Mouse (Mus musculus): ENCODE measurements around the gene Mast3. TPM values are rescaled to one million over a fixed set of nuclear protein-coding genes. Genes with fewer than 3 reads are reported as not detected.

The Mast3 gene
- polyA plus RNA-seq, 1 experiment from 2014 or later, result 9.8 TPM

DNA sequence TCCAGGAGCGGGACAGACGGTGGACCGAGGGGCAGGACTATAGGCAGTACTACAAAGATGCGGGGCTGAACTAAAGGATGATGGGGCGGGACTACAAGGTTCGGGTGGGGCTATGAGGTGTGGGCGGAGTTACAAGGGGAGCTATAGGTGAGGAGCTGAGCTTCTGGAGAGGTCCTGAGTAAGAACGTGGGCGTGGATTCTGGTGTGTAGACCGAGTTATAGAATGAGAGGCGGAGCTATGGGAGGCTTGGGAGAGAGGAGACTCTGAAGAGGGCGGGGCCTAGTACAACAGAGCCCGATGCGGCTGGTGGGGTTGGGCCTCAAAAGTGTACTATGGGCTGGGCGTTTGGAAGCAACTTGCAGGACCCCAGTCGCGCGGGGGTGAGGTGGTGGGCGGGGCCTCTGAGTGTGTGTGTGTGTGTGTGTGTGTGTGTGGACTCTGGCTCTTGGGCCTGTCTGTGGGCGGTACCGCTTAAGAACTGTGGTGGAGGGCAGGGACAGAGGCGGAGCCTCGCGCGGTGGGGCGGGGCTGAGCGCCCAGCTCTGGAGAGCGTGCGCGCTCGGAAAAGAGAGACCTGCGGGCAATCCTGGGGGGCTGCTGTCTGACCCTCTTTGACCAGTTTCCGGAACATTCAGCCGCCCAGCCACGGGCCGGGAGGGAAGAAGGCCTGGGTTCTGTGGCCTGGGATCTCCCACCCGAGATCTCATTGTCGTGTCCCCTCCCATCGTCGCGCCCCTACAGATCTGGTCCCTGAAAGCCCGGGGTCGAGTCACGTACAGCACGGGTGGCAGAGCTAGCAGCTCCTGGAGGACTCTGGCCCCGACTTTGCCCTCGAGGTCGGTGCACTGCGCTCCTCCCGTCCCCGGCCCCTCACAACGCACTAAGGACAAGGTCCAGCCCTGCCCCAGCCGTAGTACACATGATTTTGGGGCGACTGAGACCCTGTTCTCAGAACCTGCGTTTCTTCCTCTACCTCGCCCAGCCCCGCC, 7.5 kb downstream of the Mast3 start:
- peak overlapping the region; percentile 86 for H3K27ac ChIP-seq (replicated peaks)
- H3K9me3 ChIP-seq (replicated peaks), result no peaks in the 10 kb centered on the region
- no peaks in the 10 kb centered on the region for H3K36me3 ChIP-seq
- peak overlapping the region; percentile 69 for H3K4me3 ChIP-seq
- H3K4me1 ChIP-seq, result peaks cover 52% of the 10 kb centered on the region
- peak; percentile 93 for DNase-seq (ENCODE audit: low spot score)
- WGBS, result 1% methylated on average over 52 of the region's 57 CpGs
- peaks cover 87% of the 10 kb centered on the region for H3K27me3 ChIP-seq (ENCODE audit: low read depth, poor library complexity, severe bottlenecking)

DNA sequence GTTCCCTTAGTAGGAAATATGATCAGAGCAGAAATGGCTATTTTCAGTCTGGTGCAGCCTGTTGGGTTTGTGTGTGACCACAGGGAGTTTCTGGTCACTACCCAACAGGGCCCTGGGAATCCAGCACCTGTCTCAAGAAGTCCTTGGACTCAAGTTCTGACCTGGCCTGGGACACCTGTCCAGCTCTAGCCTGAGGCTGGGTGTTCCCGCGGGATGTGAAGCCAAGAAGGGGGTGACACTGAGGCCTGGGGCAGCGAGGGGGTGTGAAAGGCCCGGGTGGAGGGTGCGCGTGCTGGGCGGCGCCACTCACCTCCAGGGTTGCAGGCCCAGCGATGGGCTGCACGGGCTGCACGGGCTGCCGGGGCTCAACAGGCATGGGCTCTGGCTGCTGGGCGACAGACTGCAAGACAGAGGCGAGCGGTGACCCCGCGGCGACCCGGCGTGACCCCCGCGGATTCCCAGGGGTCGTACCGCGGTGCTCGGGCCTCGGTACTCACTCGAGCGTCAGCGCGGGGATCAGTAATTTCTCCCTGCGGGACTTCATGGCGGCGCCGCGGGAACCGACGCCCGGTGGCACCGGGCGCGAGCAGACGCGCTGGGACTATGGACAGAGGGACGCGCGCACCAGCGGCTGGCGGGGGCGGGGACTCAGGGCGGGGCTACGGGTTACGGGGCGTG, 8.3 kb downstream of the Mast3 start:
- Histone ChIP-seq H3K4me1 (peaks cover 60% of the 10 kb centered on the region), H3K36me3 (no peaks in the 10 kb centered on the region), H3K27me3 (ENCODE audit: low read depth, poor library complexity, severe bottlenecking) (peaks cover 81% of the 10 kb centered on the region), H3K9me3 (replicated peaks) (no peaks in the 10 kb centered on the region), H3K4me3 (peak overlapping the region; percentile 69), H3K27ac (replicated peaks) (peak overlapping the region; percentile 86)
- WGBS, result under 1% methylated on average over 54 of the region's 54 CpGs
- DNase-seq (ENCODE audit: low spot score), result no peak

DNA sequence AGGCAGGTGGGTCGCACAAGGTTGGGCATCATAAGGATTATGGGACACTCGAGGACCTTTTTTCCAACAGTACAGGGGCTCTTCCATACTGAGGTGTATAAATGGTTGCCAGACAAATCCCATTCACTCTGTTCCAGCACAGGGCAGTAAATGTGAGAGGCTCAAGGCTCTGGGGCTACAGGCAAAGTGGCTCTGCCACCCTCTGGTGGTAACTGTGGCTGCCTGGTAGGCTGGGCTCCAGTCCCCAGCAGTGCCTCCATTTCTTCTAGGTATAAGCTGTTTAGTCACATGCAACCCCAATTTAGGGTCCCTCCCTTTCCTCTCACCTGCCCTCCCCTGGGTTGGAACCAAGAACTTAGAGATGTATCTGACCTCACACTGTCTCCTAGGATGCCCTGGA, 9.5 kb downstream of the Mast3 start:
- 90% methylated on average over 2 of the region's 2 CpGs for WGBS

GRCm38 (mm10) chr8:70794215-70794614, 10.6 kb downstream of the Mast3 start:
- no peak overlapping the region for H3K4me3 ChIP-seq
- H3K36me3 ChIP-seq, result peaks cover 2% of the 10 kb centered on the region
- H3K27me3 ChIP-seq (ENCODE audit: low read depth, poor library complexity, severe bottlenecking), result peaks cover 81% of the 10 kb centered on the region
- H3K9me3 ChIP-seq (replicated peaks), result no peaks in the 10 kb centered on the region
- no peak for DNase-seq (ENCODE audit: low spot score)
- H3K27ac ChIP-seq (replicated peaks), result no peak overlapping the region
- H3K4me1 ChIP-seq, result peaks cover 63% of the 10 kb centered on the region
- WGBS, result 87% methylated on average over 2 of the region's 2 CpGs

More for the DNA sequence above, 9.5 kb downstream of the Mast3 start:
- Histone ChIP-seq H3K4me3 (0 out of 2 replicates have a peak overlapping the region, but pooled peaks have one; percentile 4), H3K27ac (replicated peaks) (no peak overlapping the region), H3K9me3 (replicated peaks) (no peaks in the 10 kb centered on the region), H3K36me3 (no peaks in the 10 kb centered on the region), H3K4me1 (peaks cover 63% of the 10 kb centered on the region), H3K27me3 (ENCODE audit: low read depth, poor library complexity, severe bottlenecking) (peaks cover 81% of the 10 kb centered on the region)
- no peak for DNase-seq (ENCODE audit: low spot score)

DNA sequence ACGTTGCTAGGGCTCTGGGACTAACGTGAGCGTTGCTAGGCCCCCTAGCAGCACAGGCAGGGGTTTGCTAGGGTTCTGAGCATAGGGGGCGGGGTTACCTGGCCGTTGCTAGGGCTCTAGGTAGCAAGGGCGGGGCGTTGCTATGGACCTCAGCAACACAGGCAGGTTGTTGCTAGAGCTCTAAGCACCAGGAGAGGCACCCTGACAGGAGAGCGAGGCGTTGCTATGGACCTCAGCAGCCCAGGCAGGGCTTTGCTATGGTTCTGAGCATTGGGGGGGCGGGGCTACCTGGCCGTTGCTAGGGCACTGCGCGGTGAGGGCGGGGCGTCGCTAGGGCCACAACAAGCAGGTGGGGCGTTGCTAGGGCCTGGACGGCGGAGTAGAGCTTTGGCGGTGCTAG, 12.2 kb downstream of the Mast3 start:
- peak overlapping the region; percentile 62 for H3K4me3 ChIP-seq
- H3K27ac ChIP-seq (replicated peaks), result peak overlapping the region; percentile 86
- H3K36me3 ChIP-seq, result peaks cover 15% of the 10 kb centered on the region
- H3K4me1 ChIP-seq, result peaks cover 68% of the 10 kb centered on the region
- H3K27me3 ChIP-seq (ENCODE audit: low read depth, poor library complexity, severe bottlenecking), result peaks cover 81% of the 10 kb centered on the region
- under 1% methylated on average over 20 of the region's 20 CpGs for WGBS
- DNase-seq (ENCODE audit: low spot score), result no peak
- H3K9me3 ChIP-seq (replicated peaks), result no peaks in the 10 kb centered on the region

- H3K4me1 ChIP-seq, result peaks cover 67% of the 10 kb centered on the region
- peak overlapping the region; percentile 86 for H3K27ac ChIP-seq (replicated peaks)
- peaks cover 21% of the 10 kb centered on the region for H3K36me3 ChIP-seq
- WGBS, result 6% methylated on average over 58 of the region's 58 CpGs
- DNase-seq (ENCODE audit: low spot score), result peak; percentile 98
- H3K4me3 ChIP-seq, result peak overlapping the region; percentile 62
- no peaks in the 10 kb centered on the region for H3K9me3 ChIP-seq (replicated peaks)
- peaks cover 84% of the 10 kb centered on the region for H3K27me3 ChIP-seq (ENCODE audit: low read depth, poor library complexity, severe bottlenecking)
These were observed 12.7 kb downstream of the Mast3 start for GRCm38 (mm10) chr8:70791975-70792691.

GRCm38 (mm10) chr8:70791294-70791701, 13.6 kb downstream of the Mast3 start:
- DNase-seq (ENCODE audit: low spot score), result no peak
- H3K4me3 ChIP-seq, result peak overlapping the region; percentile 62

GRCm38 (mm10) chr8:70790846-70791245, 14.0 kb downstream of the Mast3 start:
- H3K4me1 ChIP-seq, result peaks cover 54% of the 10 kb centered on the region
- H3K27me3 ChIP-seq (ENCODE audit: low read depth, poor library complexity, severe bottlenecking), result peaks cover 84% of the 10 kb centered on the region
- H3K9me3 ChIP-seq (replicated peaks), result no peaks in the 10 kb centered on the region
- peaks cover 34% of the 10 kb centered on the region for H3K36me3 ChIP-seq
- no peak for DNase-seq (ENCODE audit: low spot score)
- peak overlapping the region; percentile 86; the same call in 1 of the 2 replicates for H3K27ac ChIP-seq (replicated peaks)
- H3K4me3 ChIP-seq, result peak overlapping the region; percentile 62
- WGBS, result 69% methylated on average over 8 of the region's 8 CpGs

More at GRCm38 (mm10) chr8:70791294-70791701, 13.6 kb downstream of the Mast3 start:
- Histone ChIP-seq H3K27ac (replicated peaks) (peak overlapping the region; percentile 86), H3K4me1 (peaks cover 59% of the 10 kb centered on the region), H3K9me3 (replicated peaks) (no peaks in the 10 kb centered on the region), H3K36me3 (peaks cover 29% of the 10 kb centered on the region), H3K27me3 (ENCODE audit: low read depth, poor library complexity, severe bottlenecking) (peaks cover 86% of the 10 kb centered on the region)
- 86% methylated on average over 7 of the region's 7 CpGs for WGBS

DNA sequence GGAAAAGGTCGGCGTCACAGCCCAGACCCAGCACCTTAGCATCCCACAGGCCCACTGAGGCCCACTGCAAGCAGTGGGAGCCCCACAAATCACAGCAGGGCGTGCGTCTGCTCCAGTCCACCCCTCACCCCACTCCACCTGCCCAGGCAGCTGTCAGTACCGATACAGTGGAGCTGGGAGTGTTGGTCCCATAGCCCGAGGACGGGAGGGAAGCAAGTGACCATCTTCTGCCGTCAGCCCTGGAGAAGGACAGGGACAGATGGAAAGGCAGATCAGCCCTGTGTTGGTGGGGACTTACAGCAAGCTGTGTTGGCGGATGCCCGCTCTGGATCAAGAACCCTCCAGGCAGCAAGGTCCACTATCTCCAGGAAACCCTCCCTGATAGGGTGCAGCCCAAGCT, 15.8 kb downstream of the Mast3 start:
- 78% methylated on average over 10 of the region's 10 CpGs for WGBS
- H3K4me3 ChIP-seq, result no peak overlapping the region

GRCm38 (mm10) chr8:70787941-70788667, 16.8 kb downstream of the Mast3 start:
- Histone ChIP-seq H3K9me3 (replicated peaks) (no peaks in the 10 kb centered on the region), H3K27ac (replicated peaks) (peak overlapping the region; percentile 29; the same call in 1 of the 2 replicates), H3K4me1 (peaks cover 46% of the 10 kb centered on the region), H3K4me3 (peak overlapping the region; percentile 39), H3K27me3 (ENCODE audit: low read depth, poor library complexity, severe bottlenecking) (peaks cover 58% of the 10 kb centered on the region), H3K36me3 (peaks cover 61% of the 10 kb centered on the region)
- DNase-seq (ENCODE audit: low spot score), result peak; percentile 70
- WGBS, result 17% methylated on average over 30 of the region's 30 CpGs

More for the DNA sequence above, 15.8 kb downstream of the Mast3 start:
- Histone ChIP-seq H3K4me1 (peaks cover 51% of the 10 kb centered on the region), H3K27me3 (ENCODE audit: low read depth, poor library complexity, severe bottlenecking) (peaks cover 67% of the 10 kb centered on the region), H3K27ac (replicated peaks) (no peak overlapping the region), H3K36me3 (peaks cover 52% of the 10 kb centered on the region), H3K9me3 (replicated peaks) (no peaks in the 10 kb centered on the region)
- no peak for DNase-seq (ENCODE audit: low spot score)

DNA sequence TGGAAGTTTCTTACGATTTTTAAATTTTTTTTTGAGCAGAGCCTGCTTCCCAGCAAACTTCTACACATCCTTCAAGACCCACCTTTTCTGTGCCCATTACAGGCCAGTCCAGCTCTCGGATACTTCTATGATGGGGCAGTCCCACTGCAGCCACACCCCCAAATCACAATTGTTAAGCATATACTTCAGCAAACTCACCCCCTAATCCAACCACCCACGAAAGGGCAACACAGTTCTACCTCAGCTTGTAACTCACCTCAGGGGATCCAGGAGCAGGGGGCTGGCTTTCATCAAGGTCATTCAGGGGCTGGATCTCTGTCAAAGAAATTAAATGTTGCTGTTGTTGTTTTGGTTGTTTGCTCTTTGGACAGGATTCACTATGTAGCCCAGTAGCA, 17.8 kb downstream of the Mast3 start:
- H3K9me3 ChIP-seq (replicated peaks), result no peaks in the 10 kb centered on the region
- WGBS, result 89% methylated on average over 3 of the region's 3 CpGs
- peaks cover 70% of the 10 kb centered on the region for H3K36me3 ChIP-seq
- no peak overlapping the region for H3K27ac ChIP-seq (replicated peaks)
- no peak for DNase-seq (ENCODE audit: low spot score)
- H3K27me3 ChIP-seq (ENCODE audit: low read depth, poor library complexity, severe bottlenecking), result peaks cover 58% of the 10 kb centered on the region
- peaks cover 36% of the 10 kb centered on the region for H3K4me1 ChIP-seq
- H3K4me3 ChIP-seq, result no peak overlapping the region
